Mouse (Mus musculus) ES-Bruce4 (cell line): ENCODE measurements around the gene Uaca.

Experiments used
- EP300 ChIP-seq: IDR thresholded peaks from 2 replicates; pipeline ENCODE4 v1.6.1; 2011; ENCODE audit warnings: low read depth, low read length; ENCODE audit not compliant: insufficient read depth
- POLR2A ChIP-seq: IDR thresholded peaks from one replicate; pipeline ENCODE4 v1.8.1; 2011; ENCODE audit warnings: low read length; ENCODE audit not compliant: insufficient read depth

GRCm38 (mm10) chr9:60878051-60878557 is 83.8 kb downstream of the Uaca start:
- TF ChIP-seq POLR2A = no peak
- TF ChIP-seq EP300 = no peak
